Mouse (Mus musculus) liver, embryonic 13.5 days (tissue): ENCODE measurements around the gene Zbtb20. TPM values are rescaled to one million over a fixed set of nuclear protein-coding genes. Genes with fewer than 3 reads are reported as not detected.

Experiments used
- ATAC-seq: fragments of 200-750 bp; cut with Nextera tagmentation; 2 replicates; pipeline ENCODE4 v1.8.0; 2017; ENCODE audit warnings: low read depth, mild to moderate bottlenecking, moderate number of reproducible peaks, moderate library complexity
- DNase-seq: peaks from one replicate; pipeline ENCODE4 v3.0.0; 2022
- H3K27ac ChIP-seq: fragments of 300-500 bp; sonication (generic); 2 replicates; pipeline ENCODE4 v1.5.1; 2015; ENCODE audit warnings: moderate library complexity, mild to moderate bottlenecking, inconsistent platforms
- H3K27me3 ChIP-seq: fragments of 300-500 bp; sonication (generic); 2 replicates; pipeline ENCODE4 v1.6.1; 2015; ENCODE audit warnings: mild to moderate bottlenecking, inconsistent platforms
- H3K36me3 ChIP-seq: fragments of 300-500 bp; sonication (generic); 2 replicates; pipeline ENCODE4 v1.6.1; 2015; ENCODE audit warnings: mild to moderate bottlenecking, inconsistent platforms
- H3K4me1 ChIP-seq: fragments of 300-500 bp; sonication (generic); replicated peaks from 2 replicates; pipeline ENCODE4 v1.6.1; 2015; ENCODE audit warnings: inconsistent platforms
- H3K4me2 ChIP-seq: fragments of 300-500 bp; sonication (generic); 2 replicates; pipeline ENCODE4 v1.6.1; 2015; ENCODE audit warnings: inconsistent platforms, mild to moderate bottlenecking, moderate library complexity
- H3K4me3 ChIP-seq: fragments of 300-500 bp; sonication (generic); replicated peaks from 2 replicates; pipeline ENCODE4 v1.5.1; 2015; ENCODE audit warnings: mild to moderate bottlenecking, inconsistent platforms
- H3K9ac ChIP-seq: fragments of 300-500 bp; sonication (generic); 2 replicates; pipeline ENCODE4 v1.6.1; 2015; ENCODE audit warnings: mild to moderate bottlenecking, inconsistent platforms
- H3K9me3 ChIP-seq: fragments of 300-500 bp; sonication (generic); replicated peaks from 2 replicates; pipeline ENCODE4 v1.6.1; 2016; ENCODE audit warnings: inconsistent platforms
- WGBS: fragments of 180-500 bp; shearing (Covaris S2); methylation state at CpG from one replicate; pipeline ENCODE4 v1.1.7; 2015; ENCODE audit not compliant: insufficient replicate concordance; 5-methylcytosine and 5-hydroxymethylcytosine counted together
- polyA plus RNA-seq: library from polyadenylated mRNA; unstranded; fragments of >200 nt; fragmentation: Nextera tagmentation; extraction: Ambion mirVana; gene quantifications from 2 replicates; pipeline ENCODE4 v1.2.1, GENCODE M21; 2015

Zbtb20 gene
- polyA plus RNA-seq, 1 experiment from 2014 or later: 2.5 TPM

- no peaks in the 10 kb centered on the region for H3K4me1 ChIP-seq
- H3K36me3 ChIP-seq: no peaks in the 10 kb centered on the region
- H3K4me2 ChIP-seq: no peak overlapping the region
- no peaks in the 10 kb centered on the region for H3K9me3 ChIP-seq
- no peak overlapping the region for H3K4me3 ChIP-seq
- DNase-seq (no peak), ATAC-seq (no peak)
- no peak overlapping the region for H3K27ac ChIP-seq
- 58% methylated on average over 2 of the region's 2 CpGs for WGBS
- H3K9ac ChIP-seq: no peak overlapping the region
- no peaks in the 10 kb centered on the region for H3K27me3 ChIP-seq
These were observed 644.6 kb downstream of the Zbtb20 start for GRCm38 (mm10) chr16:43520274-43520673.

- no peaks in the 10 kb centered on the region for H3K36me3 ChIP-seq
- no peaks in the 10 kb centered on the region for H3K27me3 ChIP-seq
- 64% methylated on average over 4 of the region's 4 CpGs for WGBS
- no peak overlapping the region for H3K9ac ChIP-seq
- H3K4me2 ChIP-seq: no peak overlapping the region
- no peaks in the 10 kb centered on the region for H3K9me3 ChIP-seq
- no peak for ATAC-seq
- no peak overlapping the region for H3K27ac ChIP-seq
- no peak for DNase-seq
- no peak overlapping the region for H3K4me3 ChIP-seq
- H3K4me1 ChIP-seq: no peaks in the 10 kb centered on the region
These were observed 646.8 kb downstream of the Zbtb20 start for GRCm38 (mm10) chr16:43522482-43522881.

- WGBS: 76% methylated on average over 9 of the region's 9 CpGs
- no peaks in the 10 kb centered on the region for H3K36me3 ChIP-seq
- H3K27me3 ChIP-seq: no peaks in the 10 kb centered on the region
- no peaks in the 10 kb centered on the region for H3K9me3 ChIP-seq
- no peak for DNase-seq
- no peak overlapping the region for H3K4me2 ChIP-seq
- H3K27ac ChIP-seq: no peak overlapping the region
- ATAC-seq: no peak
- H3K9ac ChIP-seq: no peak overlapping the region
- H3K4me3 ChIP-seq: no peak overlapping the region
- no peaks in the 10 kb centered on the region for H3K4me1 ChIP-seq
These were observed 648.5 kb downstream of the Zbtb20 start for GRCm38 (mm10) chr16:43524179-43524578.

GRCm38 (mm10) chr16:43525624-43526023, 649.9 kb downstream of the Zbtb20 start:
- Histone ChIP-seq H3K9me3 (no peaks in the 10 kb centered on the region), H3K27me3 (no peaks in the 10 kb centered on the region), H3K4me2 (no peak overlapping the region), H3K4me3 (no peak overlapping the region), H3K9ac (no peak overlapping the region), H3K4me1 (no peaks in the 10 kb centered on the region), H3K27ac (no peak overlapping the region), H3K36me3 (no peaks in the 10 kb centered on the region)
- WGBS: 79% methylated on average over 6 of the region's 6 CpGs
- DNase-seq: no peak
- ATAC-seq: no peak

GRCm38 (mm10) chr16:43528300-43528699, 652.6 kb downstream of the Zbtb20 start:
- DNase-seq (no peak), ATAC-seq (no peak)
- Histone ChIP-seq H3K9me3 (no peaks in the 10 kb centered on the region), H3K4me3 (no peak overlapping the region), H3K9ac (no peak overlapping the region), H3K4me1 (no peaks in the 10 kb centered on the region), H3K4me2 (no peak overlapping the region), H3K27me3 (no peaks in the 10 kb centered on the region), H3K36me3 (no peaks in the 10 kb centered on the region), H3K27ac (no peak overlapping the region)
- WGBS: 54% methylated on average over 1 of the region's 1 CpGs

- Histone ChIP-seq H3K27me3 (no peaks in the 10 kb centered on the region), H3K4me1 (no peaks in the 10 kb centered on the region), H3K4me2 (no peak overlapping the region), H3K4me3 (no peak overlapping the region), H3K27ac (no peak overlapping the region), H3K9me3 (no peaks in the 10 kb centered on the region), H3K36me3 (no peaks in the 10 kb centered on the region), H3K9ac (no peak overlapping the region)
- 67% methylated on average over 6 of the region's 6 CpGs for WGBS
- ATAC-seq (no peak), DNase-seq (no peak)
These were observed 655.6 kb downstream of the Zbtb20 start for GRCm38 (mm10) chr16:43531328-43531727.

- H3K4me1 ChIP-seq: no peaks in the 10 kb centered on the region
- H3K27ac ChIP-seq: no peak overlapping the region
- H3K9ac ChIP-seq: no peak overlapping the region
- no peak for DNase-seq
- H3K4me3 ChIP-seq: no peak overlapping the region
- no peaks in the 10 kb centered on the region for H3K27me3 ChIP-seq
- WGBS: 71% methylated on average over 3 of the region's 3 CpGs
- no peaks in the 10 kb centered on the region for H3K36me3 ChIP-seq
- no peak overlapping the region for H3K4me2 ChIP-seq
- H3K9me3 ChIP-seq: no peaks in the 10 kb centered on the region
- no peak for ATAC-seq
These were observed 658.4 kb downstream of the Zbtb20 start for GRCm38 (mm10) chr16:43534103-43534502.

GRCm38 (mm10) chr16:43535912-43536311, 660.2 kb downstream of the Zbtb20 start:
- H3K27ac ChIP-seq: no peak overlapping the region
- no peaks in the 10 kb centered on the region for H3K9me3 ChIP-seq
- H3K9ac ChIP-seq: no peak overlapping the region
- H3K4me3 ChIP-seq: no peak overlapping the region
- no peaks in the 10 kb centered on the region for H3K4me1 ChIP-seq
- no peak overlapping the region for H3K4me2 ChIP-seq
- 76% methylated on average over 1 of the region's 1 CpGs for whole genome bisulfite sequencing
- no peaks in the 10 kb centered on the region for H3K27me3 ChIP-seq
- DNase-seq (no peak), ATAC-seq (no peak)
- H3K36me3 ChIP-seq: no peaks in the 10 kb centered on the region

GRCm38 (mm10) chr16:43537163-43537562, 661.5 kb downstream of the Zbtb20 start:
- ATAC-seq: no peak
- H3K4me2 ChIP-seq: no peak overlapping the region

GRCm38 (mm10) chr16:43539659-43540096, 664.0 kb downstream of the Zbtb20 start:
- no peak for ATAC-seq
- no peaks in the 10 kb centered on the region for H3K9me3 ChIP-seq
- no peaks in the 10 kb centered on the region for H3K27me3 ChIP-seq
- H3K4me2 ChIP-seq: no peak overlapping the region
- H3K4me3 ChIP-seq: no peak overlapping the region
- H3K4me1 ChIP-seq: no peaks in the 10 kb centered on the region
- WGBS: 76% methylated on average over 12 of the region's 12 CpGs
- no peak overlapping the region for H3K27ac ChIP-seq
- no peaks in the 10 kb centered on the region for H3K36me3 ChIP-seq
- no peak overlapping the region for H3K9ac ChIP-seq
- no peak for DNase-seq

More at GRCm38 (mm10) chr16:43537163-43537562, 661.5 kb downstream of the Zbtb20 start:
- Histone ChIP-seq H3K9me3 (no peaks in the 10 kb centered on the region), H3K36me3 (no peaks in the 10 kb centered on the region), H3K27ac (no peak overlapping the region), H3K9ac (no peak overlapping the region), H3K27me3 (no peaks in the 10 kb centered on the region), H3K4me1 (no peaks in the 10 kb centered on the region), H3K4me3 (no peak overlapping the region)
- DNase-seq: no peak
- WGBS: 65% methylated on average over 7 of the region's 7 CpGs

- H3K4me1 ChIP-seq: no peaks in the 10 kb centered on the region
- no peak overlapping the region for H3K4me2 ChIP-seq
- H3K9ac ChIP-seq: no peak overlapping the region
- ATAC-seq: no peak
- no peak overlapping the region for H3K27ac ChIP-seq
- no peak for DNase-seq
- H3K36me3 ChIP-seq: no peaks in the 10 kb centered on the region
- H3K4me3 ChIP-seq: no peak overlapping the region
- H3K27me3 ChIP-seq: no peaks in the 10 kb centered on the region
- no peaks in the 10 kb centered on the region for H3K9me3 ChIP-seq
- 22% methylated on average over 3 of the region's 3 CpGs for whole genome bisulfite sequencing
These were observed 664.4 kb downstream of the Zbtb20 start for GRCm38 (mm10) chr16:43540108-43540507.

GRCm38 (mm10) chr16:43540546-43541167, 665.0 kb downstream of the Zbtb20 start:
- Histone ChIP-seq H3K9me3 (no peaks in the 10 kb centered on the region), H3K27me3 (no peaks in the 10 kb centered on the region), H3K9ac (no peak overlapping the region), H3K4me3 (no peak overlapping the region), H3K36me3 (no peaks in the 10 kb centered on the region), H3K4me1 (no peaks in the 10 kb centered on the region), H3K4me2 (no peak overlapping the region), H3K27ac (no peak overlapping the region)
- DNase-seq: no peak
- 73% methylated on average over 10 of the region's 10 CpGs for WGBS
- ATAC-seq: no peak
